Mouse (Mus musculus) small intestine, adult 2 months (tissue): ENCODE results near the gene Cep112. TPM values are rescaled to one million over a fixed set of nuclear protein-coding genes. Genes with fewer than 3 reads are reported as not detected.

Source experiments
- H3K27ac ChIP-seq: fragments of 200-500 bp; 2 replicates; pipeline ENCODE4 v1.5.1; 2012; ENCODE audit warnings: low read depth, low read length, control low read depth, inconsistent platforms; ENCODE audit not compliant: insufficient read depth
- H3K27me3 ChIP-seq: fragments of 200-500 bp; 2 replicates; pipeline ENCODE4 v1.6.1; 2012; ENCODE audit warnings: mild to moderate bottlenecking, moderate library complexity, low read length, inconsistent platforms; ENCODE audit not compliant: control insufficient read depth, insufficient read depth
- H3K36me3 ChIP-seq: fragments of 200-500 bp; 2 replicates; pipeline ENCODE4 v1.6.1; 2012; ENCODE audit warnings: mild to moderate bottlenecking, low read length, control low read depth, inconsistent platforms; ENCODE audit not compliant: control insufficient read depth, insufficient read depth
- H3K4me1 ChIP-seq: fragments of 200-500 bp; 2 replicates; pipeline ENCODE4 v1.6.1; 2012; ENCODE audit warnings: low read length, inconsistent platforms, mixed read lengths; ENCODE audit not compliant: control insufficient read depth, insufficient read depth, insufficient read length
- H3K4me3 ChIP-seq: fragments of 200-500 bp; 2 replicates; pipeline ENCODE4 v1.5.1; 2012; ENCODE audit warnings: low read depth, mild to moderate bottlenecking, control low read depth, inconsistent platforms, low read length, moderate library complexity
- CTCF ChIP-seq: fragments of 200-500 bp; IDR thresholded peaks from 2 replicates; pipeline ENCODE4 v1.5.1; 2012; ENCODE audit warnings: low read depth, mild to moderate bottlenecking, control low read depth, inconsistent platforms, low read length, moderate library complexity, mixed read lengths; ENCODE audit not compliant: insufficient replicate concordance, insufficient read length; ENCODE audit errors: extremely low read depth
- POLR2A ChIP-seq: fragments of 200-500 bp; IDR thresholded peaks from 2 replicates; pipeline ENCODE4 v1.6.1; 2012; ENCODE audit warnings: low read depth, mild to moderate bottlenecking, control low read depth, inconsistent platforms, low read length, moderate library complexity
- WGBS: fragments of 180-500 bp; shearing (Covaris S2); methylation state at CpG from one replicate; pipeline ENCODE4 v1.1.7; 2018; 5-methylcytosine and 5-hydroxymethylcytosine counted together
- polyA plus RNA-seq: library from polyadenylated mRNA; depleted of rRNA; stranded (reverse); fragments of >200 nt; gene quantifications from 2 replicates; pipeline ENCODE4 v1.2.3, GENCODE M21; 2012

Gene Cep112
- polyA plus RNA-seq, 1 experiment: 0.19 TPM

DNA sequence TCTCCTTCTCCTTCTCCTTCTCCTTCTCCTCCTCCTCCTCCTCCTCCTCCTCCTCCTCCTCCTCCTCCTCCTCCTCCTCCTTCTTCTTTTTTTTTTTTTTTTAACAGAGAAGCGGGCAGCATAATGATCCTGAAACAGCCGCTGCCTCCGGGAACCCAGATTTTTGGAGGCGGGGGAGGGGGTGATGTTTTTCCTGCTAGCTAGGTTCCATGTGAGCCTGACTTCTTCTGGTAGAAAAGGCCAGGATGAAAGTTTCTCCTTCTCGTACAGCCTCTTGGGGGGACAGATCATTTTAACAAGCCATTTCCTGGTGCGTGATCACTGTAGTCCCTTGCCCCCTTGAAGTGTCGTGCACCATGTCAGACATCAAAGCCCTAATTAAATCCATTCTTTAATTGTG lies 467.4 kb downstream of the Cep112 start:
- Histone ChIP-seq H3K27ac (no peak overlapping the region), H3K36me3 (no peaks in the 10 kb centered on the region), H3K4me3 (no peak overlapping the region), H3K4me1 (peaks cover 3% of the 10 kb centered on the region; the same call in 1 of the 2 replicates), H3K27me3 (no peaks in the 10 kb centered on the region)
- TF ChIP-seq CTCF: no peak
- TF ChIP-seq POLR2A: no peak
- WGBS: 85% methylated on average over 4 of the region's 7 CpGs

DNA sequence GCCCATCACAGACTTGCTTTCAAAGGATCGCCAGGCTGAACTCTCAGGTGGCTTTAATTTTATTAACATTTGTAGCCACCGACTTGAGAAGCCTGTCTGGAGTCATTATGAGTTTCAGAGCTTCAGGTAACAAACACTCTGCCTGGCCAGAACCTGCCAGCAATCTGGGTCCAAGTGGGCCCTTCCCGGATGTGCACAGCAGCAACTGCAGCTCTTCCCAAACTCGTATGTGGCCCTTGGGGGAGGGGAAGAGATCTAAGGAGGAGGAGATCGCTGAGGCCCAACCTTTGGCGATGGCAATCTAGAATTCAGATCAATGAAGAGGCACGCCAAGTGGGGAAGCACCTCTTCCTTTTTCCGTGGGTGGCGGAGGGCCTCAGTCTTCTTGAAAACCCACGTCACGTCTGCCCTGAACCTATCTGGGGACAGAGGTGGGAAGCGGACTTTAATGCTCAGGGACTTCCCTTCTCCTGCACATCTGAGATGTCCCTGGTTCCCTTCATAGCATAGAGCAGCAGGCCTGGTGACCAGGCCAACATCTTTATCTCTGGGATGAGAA lies 468.3 kb downstream of the Cep112 start:
- 81% methylated on average over 12 of the region's 12 CpGs for WGBS

DNA sequence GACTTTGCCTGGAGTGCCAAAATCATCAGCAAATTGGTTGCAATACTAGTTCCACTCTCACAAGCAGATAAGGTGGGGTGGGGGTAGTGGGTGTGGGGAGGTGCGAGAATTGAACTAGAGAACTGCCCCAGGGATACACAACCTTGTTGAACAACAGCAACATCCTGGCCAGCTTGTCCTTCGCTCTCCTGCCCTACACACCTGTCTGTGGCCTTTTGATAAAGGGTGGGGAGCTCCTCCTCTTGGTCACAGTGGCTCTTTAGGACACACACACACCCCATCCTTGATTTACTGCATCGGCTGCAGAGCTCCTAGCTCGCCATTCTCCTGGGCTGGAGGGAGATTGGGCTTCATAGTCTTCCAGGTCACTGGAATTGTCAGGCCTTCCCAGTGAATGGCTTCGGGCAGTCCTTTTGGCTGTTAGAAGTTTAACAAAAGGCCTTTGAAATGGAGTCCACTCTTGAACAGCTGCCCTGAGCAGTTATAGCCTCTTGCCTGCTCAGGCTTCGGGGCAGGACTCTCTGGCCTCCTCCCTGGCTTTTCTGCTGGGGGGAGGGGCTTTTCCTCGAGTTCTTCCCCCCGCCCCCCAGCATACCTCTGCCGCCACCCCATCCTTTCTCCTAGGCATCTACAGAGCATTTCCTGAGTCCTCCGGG lies 469.0 kb downstream of the Cep112 start:
- WGBS: 47% methylated on average over 10 of the region's 10 CpGs
- H3K4me1 ChIP-seq: peaks cover 8% of the 10 kb centered on the region; the same call in 1 of the 2 replicates
- TF ChIP-seq CTCF (no peak), POLR2A (no peak)
- H3K36me3 ChIP-seq: no peaks in the 10 kb centered on the region
- no peaks in the 10 kb centered on the region for H3K27me3 ChIP-seq
- no peak overlapping the region for H3K4me3 ChIP-seq
- H3K27ac ChIP-seq: no peak overlapping the region

More for the DNA sequence above, 468.3 kb downstream of the Cep112 start:
- H3K4me1 ChIP-seq: peaks cover 6% of the 10 kb centered on the region; the same call in 1 of the 2 replicates
- TF ChIP-seq POLR2A (no peak), CTCF (no peak)
- H3K27ac ChIP-seq: no peak overlapping the region
- H3K27me3 ChIP-seq: no peaks in the 10 kb centered on the region
- H3K4me3 ChIP-seq: no peak overlapping the region
- no peaks in the 10 kb centered on the region for H3K36me3 ChIP-seq

DNA sequence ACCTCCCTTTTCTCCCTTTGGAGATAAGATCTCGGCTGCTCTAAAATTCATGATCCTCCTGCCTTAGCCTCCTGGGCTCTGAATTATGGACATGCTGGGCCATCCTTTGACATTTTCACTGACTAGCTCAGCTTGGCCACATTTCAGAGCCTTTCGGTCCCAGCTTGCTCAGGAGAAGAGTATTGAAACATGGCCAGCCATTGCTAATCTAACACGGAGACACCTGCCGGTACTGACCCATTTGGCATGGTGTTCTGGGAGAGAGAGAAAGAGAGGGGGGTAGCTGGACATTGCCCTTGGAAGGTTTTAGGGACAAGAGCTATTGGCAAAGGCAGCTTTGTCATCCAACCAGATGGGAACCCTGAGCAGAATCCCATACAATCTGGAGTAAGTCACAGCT lies 472.0 kb downstream of the Cep112 start:
- Histone ChIP-seq H3K36me3 (no peaks in the 10 kb centered on the region), H3K27me3 (no peaks in the 10 kb centered on the region), H3K4me3 (no peak overlapping the region), H3K27ac (no peak overlapping the region), H3K4me1 (peaks cover 8% of the 10 kb centered on the region; the same call in 1 of the 2 replicates)
- 78% methylated on average over 4 of the region's 4 CpGs for WGBS
- TF ChIP-seq POLR2A (no peak), CTCF (no peak)

DNA sequence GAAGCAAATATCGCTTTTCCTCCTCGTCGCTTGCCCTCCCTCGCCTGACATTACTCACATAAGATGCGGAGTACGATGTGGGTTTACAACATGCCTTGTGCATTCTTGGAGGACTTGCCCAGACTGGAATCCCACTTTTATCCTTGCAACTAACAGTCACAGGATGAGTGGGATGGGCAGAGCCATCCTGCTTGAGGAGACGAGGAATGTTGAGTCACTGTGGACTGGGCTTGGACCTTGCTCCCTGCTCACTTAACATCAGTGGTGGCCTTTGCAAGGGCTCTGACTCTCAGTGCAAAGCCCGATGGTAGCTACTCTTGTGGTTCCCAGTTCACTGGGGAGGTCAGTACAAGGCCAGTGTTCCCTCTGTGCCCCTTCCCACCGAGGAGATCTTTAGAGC lies 473.1 kb downstream of the Cep112 start:
- Histone ChIP-seq H3K27ac (no peak overlapping the region), H3K4me1 (peaks cover 8% of the 10 kb centered on the region; the same call in 1 of the 2 replicates), H3K27me3 (no peaks in the 10 kb centered on the region), H3K4me3 (no peak overlapping the region), H3K36me3 (no peaks in the 10 kb centered on the region)
- TF ChIP-seq CTCF (no peak), POLR2A (no peak)
- WGBS: 76% methylated on average over 9 of the region's 9 CpGs

DNA sequence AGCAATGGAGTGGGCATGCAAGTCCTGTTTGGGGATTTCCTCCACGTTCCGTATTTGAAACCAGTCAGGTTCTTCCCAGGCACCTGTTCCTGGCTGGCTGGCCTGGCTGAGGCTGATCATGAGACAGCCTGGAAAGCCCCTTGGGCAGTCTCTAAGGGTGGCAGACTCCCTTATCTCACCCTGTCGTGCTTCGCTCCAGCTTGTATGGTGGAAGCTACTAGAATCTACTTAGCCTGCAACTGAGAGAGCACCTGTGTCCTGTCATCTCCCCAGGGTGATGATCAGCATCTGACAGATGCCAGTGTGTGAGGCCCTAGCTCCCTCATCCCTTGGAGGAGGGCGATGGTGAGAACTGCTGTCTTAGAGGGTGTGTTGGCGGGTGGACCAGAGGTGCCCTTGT lies 473.5 kb downstream of the Cep112 start:
- Histone ChIP-seq H3K4me1 (peaks cover 8% of the 10 kb centered on the region; the same call in 1 of the 2 replicates), H3K4me3 (no peak overlapping the region), H3K27ac (no peak overlapping the region), H3K36me3 (no peaks in the 10 kb centered on the region), H3K27me3 (no peaks in the 10 kb centered on the region)
- WGBS: 78% methylated on average over 6 of the region's 6 CpGs
- no peak for TF ChIP-seq POLR2A

DNA sequence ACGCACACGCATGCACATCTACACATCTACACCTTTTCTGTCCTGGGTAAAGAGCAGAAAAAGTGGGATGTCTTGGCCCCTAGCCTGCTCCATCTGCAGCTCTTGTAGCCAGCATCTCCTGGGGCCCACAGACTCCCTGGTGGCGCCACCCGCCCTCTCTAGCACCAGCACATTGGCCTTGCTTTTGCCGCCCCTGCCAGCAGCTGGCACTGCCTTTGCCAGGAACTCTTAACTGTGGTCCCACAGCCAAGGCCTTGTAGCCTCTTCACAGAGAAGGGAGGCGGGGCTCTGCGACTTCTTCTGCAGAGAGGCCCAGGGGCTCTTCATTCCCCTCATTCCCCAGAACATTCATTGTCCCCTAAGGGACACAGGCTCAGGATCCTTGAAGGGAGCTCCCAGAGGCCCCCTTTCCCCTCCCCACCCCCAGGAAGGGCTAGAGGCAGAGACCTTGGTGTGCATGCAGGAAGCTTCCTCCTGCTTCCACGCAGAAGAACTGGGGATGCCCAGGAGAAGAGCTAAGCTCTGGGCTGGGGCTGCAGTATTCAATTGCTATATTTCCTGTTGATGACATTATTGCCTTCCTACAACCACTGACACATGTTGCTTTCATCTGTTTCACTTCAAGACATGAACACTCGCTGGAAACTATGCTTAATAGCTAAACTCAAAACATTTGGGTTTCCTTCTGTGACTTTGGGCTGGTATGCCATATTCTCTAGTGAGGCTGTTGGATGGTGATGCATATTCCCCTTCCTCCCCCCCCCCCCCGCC lies 475.9 kb downstream of the Cep112 start:
- Histone ChIP-seq H3K36me3 (no peaks in the 10 kb centered on the region), H3K27ac (no peak overlapping the region), H3K4me3 (no peak overlapping the region), H3K27me3 (no peaks in the 10 kb centered on the region), H3K4me1 (peaks cover 10% of the 10 kb centered on the region; the same call in 1 of the 2 replicates)
- TF ChIP-seq CTCF (no peak), POLR2A (no peak)
- 77% methylated on average over 10 of the region's 10 CpGs for WGBS

DNA sequence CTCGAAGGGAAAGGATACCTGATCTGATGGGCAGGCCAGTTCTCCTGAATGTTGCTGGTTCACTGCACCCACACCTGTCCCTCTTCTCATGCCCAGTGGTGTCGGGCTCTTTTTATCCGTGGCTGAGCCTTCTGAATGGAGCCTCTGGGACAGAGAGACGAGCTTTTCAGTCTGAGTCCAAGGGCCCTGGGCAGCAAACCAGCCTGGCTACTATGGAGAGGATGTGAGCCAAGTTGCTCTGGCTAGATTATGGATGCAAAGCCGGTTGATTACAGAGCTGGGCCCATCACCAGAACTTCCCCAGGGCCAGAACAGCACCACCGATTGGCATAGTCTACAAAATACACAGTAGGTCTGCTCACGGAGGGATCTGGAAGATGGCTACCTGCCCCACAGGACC lies 476.7 kb downstream of the Cep112 start:
- Histone ChIP-seq H3K36me3 (no peaks in the 10 kb centered on the region), H3K27me3 (no peaks in the 10 kb centered on the region), H3K4me3 (no peak overlapping the region), H3K27ac (no peak overlapping the region), H3K4me1 (peaks cover 17% of the 10 kb centered on the region; the same call in 1 of the 2 replicates)
- 84% methylated on average over 7 of the region's 7 CpGs for WGBS
- no peak for TF ChIP-seq CTCF
- no peak for TF ChIP-seq POLR2A
